Mouse (Mus musculus): Measurements from ENCODE around the gene Mfrp. TPM values are rescaled to one million over a fixed set of nuclear protein-coding genes. Genes with fewer than 3 reads are reported as not detected.

Mfrp gene
- total and polyA plus RNA-seq, 3 experiments = 0.10 TPM; not detected in 2

DNA sequence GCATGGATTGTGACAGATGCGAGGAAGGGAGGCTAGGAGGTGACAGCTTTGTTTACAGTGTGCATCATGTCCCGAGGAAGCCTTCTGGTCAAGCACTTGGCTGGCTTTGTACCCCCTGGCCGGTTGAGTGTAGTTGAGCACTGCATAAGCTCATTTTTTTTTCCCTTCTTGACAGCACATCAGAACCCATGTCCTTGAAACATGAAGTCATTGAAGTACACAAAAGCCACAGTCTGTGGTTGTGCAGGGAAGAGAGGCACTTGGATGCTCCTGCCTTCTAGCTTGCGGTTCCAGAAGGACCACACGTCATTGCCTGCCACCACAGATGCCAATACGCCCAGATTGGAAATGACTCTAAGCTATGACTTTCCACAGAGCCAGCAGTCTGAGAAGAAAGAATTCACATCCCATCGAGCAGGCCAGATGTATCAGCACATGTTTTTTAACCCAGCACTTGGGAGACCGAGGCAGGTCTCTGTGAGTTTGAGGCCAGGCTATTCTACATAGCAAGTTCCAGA, 18.5 kb downstream of the Mfrp start:
- no peaks in the 10 kb centered on the region for H3K27me3 ChIP-seq (ENCODE audit: control insufficient read depth in 1 of 2, insufficient read depth in 2 of 2, low read length in 2 of 2)
- DNase-seq (ENCODE audit: low read depth, low spot score) = no peak
- TF ChIP-seq E2F4 (IDR thresholded peaks at IDR 0.05; ENCODE audit: borderline replicate concordance, low read depth, low read length) (no peak), CHD1 (IDR thresholded peaks at IDR 0.05; ENCODE audit: low read depth, low read length) (no peak), MAFK (IDR thresholded peaks at IDR 0.05; ENCODE audit: borderline replicate concordance, low read depth, low read length) (no peak), ZNF384 (IDR thresholded peaks at IDR 0.05; ENCODE audit: low read depth, low read length) (no peak), POLR2AphosphoS5 (IDR thresholded peaks at IDR 0.05; ENCODE audit: borderline replicate concordance, low read depth, low read length) (no peak), GABPA (IDR thresholded peaks at IDR 0.05; ENCODE audit: low read depth, low read length) (no peak), MAX (IDR thresholded peaks at IDR 0.05; ENCODE audit: low read length) (no peak)
- no peaks in the 10 kb centered on the region for H3K9me3 ChIP-seq (replicated peaks; ENCODE audit: insufficient read depth, low read length)
- H3K4me3 ChIP-seq (ENCODE audit: control insufficient read depth in 1 of 2, insufficient read depth in 1 of 2, low read depth in 2 of 2, low read length in 2 of 2) = no peak overlapping the region
- no peaks in the 10 kb centered on the region for H3K36me3 ChIP-seq (ENCODE audit: control insufficient read depth in 1 of 2, insufficient read depth in 2 of 2, low read length in 2 of 2)
- no peak overlapping the region for H3K27ac ChIP-seq (ENCODE audit: control insufficient read depth, low read depth, low read length)
- no peaks in the 10 kb centered on the region for H3K4me1 ChIP-seq (ENCODE audit: control insufficient read depth in 1 of 2, insufficient read depth in 2 of 2, low read length in 2 of 2)
- H3K9ac ChIP-seq (ENCODE audit: control insufficient read depth, low read depth, low read length, poor library complexity, severe bottlenecking) = no peak overlapping the region
- no peaks in the 10 kb centered on the region for H3K79me2 ChIP-seq (ENCODE audit: control insufficient read depth, insufficient read depth, low read length, poor library complexity)

- TF ChIP-seq GABPA (IDR thresholded peaks at IDR 0.05; ENCODE audit: low read depth, low read length) (no peak), MYB (IDR thresholded peaks at IDR 0.05; ENCODE audit: low read depth, low read length) (no peak), USF1 (IDR thresholded peaks at IDR 0.05; ENCODE audit: low read depth, low read length) (no peak), KAT2A (conservative IDR thresholded peaks at IDR 0.05; ENCODE audit: low read depth, low read length) (no peak), E2F4 (IDR thresholded peaks at IDR 0.05; ENCODE audit: borderline replicate concordance, low read depth, low read length) (no peak), ZC3H11A (IDR thresholded peaks at IDR 0.05; ENCODE audit: low read depth, low read length) (0 out of 2 replicates have a peak, but pooled peaks have one; percentile 15), CTCF (IDR thresholded peaks at IDR 0.05 in 2 of 3, conservative IDR thresholded peaks at IDR 0.05 in 1 of 3; ENCODE audit: control insufficient read depth in 1 of 3, insufficient read depth in 1 of 3, low read depth in 2 of 3, low read length in 3 of 3, poor library complexity in 1 of 3, severe bottlenecking in 1 of 3) (peak; percentile 67 to 73 (median 69)), MXI1 (IDR thresholded peaks at IDR 0.05; ENCODE audit: low read depth, low read length) (no peak), SMC3 (IDR thresholded peaks at IDR 0.05; ENCODE audit: low read depth, low read length) (peak; percentile 73), RAD21 (IDR thresholded peaks at IDR 0.05; ENCODE audit: low read depth, low read length) (peak; percentile 38), RCOR1 (IDR thresholded peaks at IDR 0.05; ENCODE audit: low read depth, low read length) (no peak)
- Histone ChIP-seq H3K9me3 (replicated peaks; ENCODE audit: insufficient read depth, low read length) (no peaks in the 10 kb centered on the region), H3K79me2 (ENCODE audit: control insufficient read depth, insufficient read depth, low read length, poor library complexity) (no peaks in the 10 kb centered on the region), H3K4me3 (ENCODE audit: control insufficient read depth in 1 of 2, insufficient read depth in 1 of 2, low read depth in 2 of 2, low read length in 2 of 2) (no peak overlapping the region), H3K27ac (ENCODE audit: control insufficient read depth, low read depth, low read length) (no peak overlapping the region), H3K36me3 (ENCODE audit: control insufficient read depth in 1 of 2, insufficient read depth in 2 of 2, low read length in 2 of 2) (peaks cover 0 to 2% of the 10 kb centered on the region in 2 experiments; a peak in 1 of 4 replicates), H3K27me3 (ENCODE audit: control insufficient read depth in 1 of 2, insufficient read depth in 2 of 2, low read length in 2 of 2) (no peaks in the 10 kb centered on the region), H3K9ac (ENCODE audit: control insufficient read depth, low read depth, low read length, poor library complexity, severe bottlenecking) (no peak overlapping the region), H3K4me1 (ENCODE audit: control insufficient read depth in 1 of 2, insufficient read depth in 2 of 2, low read length in 2 of 2) (peaks cover 0 to 6% of the 10 kb centered on the region in 2 experiments; a peak in 1 of 4 replicates)
- peak; percentile 54 for DNase-seq (ENCODE audit: low read depth, low spot score)
These were observed 22.8 kb downstream of the Mfrp start for GRCm38 (mm10) chr9:44124317-44124716.
